In genomic region chr1:53706431-53707361, GRCm38 (mm10) we compare ENCODE assay signal across 8 mouse cellular contexts. TPM values are rescaled to one million over a fixed set of nuclear protein-coding genes. Genes with fewer than 3 reads are reported as not detected.
DNase-seq lines count a peak whose midpoint lies in the region; ATAC-seq lines count a peak whose summit lies in the region.

Dnah7a (minus strand) TSS chr1:53706784.

- H3K27ac ChIP-seq in embryonic facial prominence, embryonic 10.5 days (replicated peaks) = peak within 1 kb of the TSS; percentile 86
- no peak within 1 kb of the TSS for H3K27ac ChIP-seq in heart, embryonic 14.5 days (replicated peaks in 1 of 2; ENCODE audit: control insufficient read depth in 1 of 2, insufficient read depth in 1 of 2, low read depth in 2 of 2, low read length in 2 of 2)
- H3K27ac ChIP-seq in liver, embryonic 15.5 days (replicated peaks) = no peak within 1 kb of the TSS
- H3K27ac ChIP-seq in neural tube, embryonic 13.5 days (replicated peaks) = peak within 1 kb of the TSS; percentile 78

- H3K9me3 ChIP-seq in embryonic facial prominence, embryonic 10.5 days = no peaks in the 10 kb centered on the region
- H3K9me3 ChIP-seq in heart, embryonic 14.5 days (ENCODE audit: control insufficient read depth, low read length) = no peaks in the 10 kb centered on the region
- no peaks in the 10 kb centered on the region for H3K9me3 ChIP-seq in liver, embryonic 15.5 days (replicated peaks)
- no peaks in the 10 kb centered on the region for H3K9me3 ChIP-seq in neural tube, embryonic 13.5 days

- H3K4me3 ChIP-seq in embryonic facial prominence, embryonic 10.5 days = peak within 1 kb of the TSS; percentile 67
- H3K4me3 ChIP-seq in heart, embryonic 14.5 days (ENCODE audit: control insufficient read depth in 1 of 2, insufficient read depth in 1 of 2, low read depth in 1 of 2, low read length in 2 of 2) = peak within 1 kb of the TSS; percentile 39 to 62
- H3K4me3 ChIP-seq in liver, embryonic 15.5 days (replicated peaks) = peak within 1 kb of the TSS; percentile 33
- H3K4me3 ChIP-seq in neural tube, embryonic 13.5 days = peak within 1 kb of the TSS; percentile 57

- no peaks in the 10 kb centered on the region for H3K36me3 ChIP-seq in embryonic facial prominence, embryonic 10.5 days (replicated peaks)
- no peaks in the 10 kb centered on the region for H3K36me3 ChIP-seq in heart, embryonic 14.5 days (ENCODE audit: control insufficient read depth, insufficient read depth, low read length)
- no peaks in the 10 kb centered on the region for H3K36me3 ChIP-seq in liver, embryonic 15.5 days (replicated peaks)
- no peaks in the 10 kb centered on the region for H3K36me3 ChIP-seq in neural tube, embryonic 13.5 days

- H3K4me2 ChIP-seq in heart, embryonic 14.5 days (ENCODE audit: low read length) = peak within 1 kb of the TSS; percentile 71
- peak within 1 kb of the TSS; percentile 64 for H3K4me2 ChIP-seq in liver, embryonic 15.5 days
- peak within 1 kb of the TSS; percentile 70 for H3K4me2 ChIP-seq in neural tube, embryonic 13.5 days

- WGBS in embryonic facial prominence, embryonic 10.5 days = 14% methylated on average over 42 of the region's 42 CpGs
- 12% methylated on average over 42 of the region's 42 CpGs for WGBS in heart, embryonic 14.5 days
- 14% methylated on average over 42 of the region's 42 CpGs for WGBS in liver, embryonic 15.5 days (ENCODE audit: insufficient replicate concordance)
- 15% methylated on average over 42 of the region's 42 CpGs for WGBS in neural tube, embryonic 13.5 days

- peak; percentile 22 for DNase-seq in A20 (ENCODE audit: low read depth, low spot score)
- peak; percentile 28 for DNase-seq in adrenal gland, adult 2 months
- peak; percentile 84 for DNase-seq in embryonic facial prominence, embryonic 10.5 days (ENCODE audit: low spot score)
- peak; percentile 7 to 28 for DNase-seq in kidney, postnatal 36 days
- peak; percentile 64 for DNase-seq in thymus, postnatal 0 days (ENCODE audit: low spot score)

- H3K27me3 ChIP-seq in embryonic facial prominence, embryonic 10.5 days (replicated peaks; ENCODE audit: low read depth, poor library complexity, severe bottlenecking) = no peaks in the 10 kb centered on the region
- H3K27me3 ChIP-seq in heart, embryonic 14.5 days (ENCODE audit: control insufficient read depth, insufficient read depth, low read length) = no peaks in the 10 kb centered on the region
- H3K27me3 ChIP-seq in liver, embryonic 15.5 days = no peaks in the 10 kb centered on the region
- no peaks in the 10 kb centered on the region for H3K27me3 ChIP-seq in neural tube, embryonic 13.5 days

- H3K9ac ChIP-seq in heart, embryonic 14.5 days (ENCODE audit: low read length) = peak within 1 kb of the TSS; percentile 35; the same call in 1 of the 2 replicates
- no peak within 1 kb of the TSS for H3K9ac ChIP-seq in liver, embryonic 15.5 days
- peak within 1 kb of the TSS; percentile 75 for H3K9ac ChIP-seq in neural tube, embryonic 13.5 days

- ATAC-seq in heart, embryonic 14.5 days (ENCODE audit: insufficient number of reproducible peaks, insufficient read depth, low FRiP score, low read depth) = 0 out of 2 replicates have a peak, but pooled peaks have one; percentile 21
- no peak for ATAC-seq in liver, embryonic 15.5 days (ENCODE audit: insufficient read depth)
- peak; percentile 91 for ATAC-seq in neural tube, embryonic 13.5 days (ENCODE audit: low read depth)

- peaks cover 10% of the 10 kb centered on the region; the same call in 1 of the 2 replicates for H3K4me1 ChIP-seq in embryonic facial prominence, embryonic 10.5 days
- H3K4me1 ChIP-seq in heart, embryonic 14.5 days (ENCODE audit: control insufficient read depth in 2 of 2, insufficient read depth in 2 of 2, low read length in 2 of 2) = peaks cover 2 to 4% of the 10 kb centered on the region in 2 experiments; a peak in 2 of 4 replicates
- peaks cover 5% of the 10 kb centered on the region; the same call in 1 of the 2 replicates for H3K4me1 ChIP-seq in liver, embryonic 15.5 days (replicated peaks)
- peaks cover 13% of the 10 kb centered on the region for H3K4me1 ChIP-seq in neural tube, embryonic 13.5 days (replicated peaks)

RNA-seq across cellular contexts. Expression of gene Dnah7a, which starts in this region (rescaled TPM):
- total RNA-seq in adrenal gland, adult 2 months (2021) = under 1 TPM; 0.23 to 0.59 TPM
- not detected in 2 replicates for polyA plus RNA-seq in adrenal gland, adult 2 months (2012; rRNA removed)
- 6.9 and 7.2 TPM in 2 replicates for polyA plus RNA-seq in embryonic facial prominence, embryonic 10.5 days (2016; fragmentation: Nextera tagmentation; extraction: Ambion mirVana)
- polyA plus RNA-seq in heart, embryonic 14.5 days (2014; fragmentation: Nextera tagmentation; extraction: Ambion mirVana) = 0.16 and 0.32 TPM in 2 replicates
- polyA plus RNA-seq in liver, embryonic 15.5 days (2015; fragmentation: Nextera tagmentation; extraction: Ambion mirVana) = not detected in 2 replicates
- polyA plus RNA-seq in neural tube, embryonic 13.5 days (2015; fragmentation: Nextera tagmentation; extraction: Ambion mirVana) = 13.1 and 13.4 TPM in 2 replicates
- 0.08 and 0.36 TPM in 2 replicates for polyA plus RNA-seq in thymus, postnatal 0 days (2015; fragmentation: Nextera tagmentation; extraction: Ambion mirVana)

Comparison
In these comparisons a context has a peak if more than half of its experiments do, and no peak if none do; other contexts are left out.
1. Peak in DNase-seq in adrenal gland, adult 2 months; RNA of the gene not detected or under 1 TPM.
2. Peak in ATAC-seq, H3K4me3 ChIP-seq, H3K9ac ChIP-seq and H3K4me2 ChIP-seq in heart, embryonic 14.5 days; RNA of the gene not detected or under 1 TPM.
3. Peak in DNase-seq in thymus, postnatal 0 days; RNA of the gene not detected or under 1 TPM.
4. DNase-seq: peak in every context shown above with its lines; median percentile 84 in embryonic facial prominence, embryonic 10.5 days; 64 in thymus, postnatal 0 days; 28 in adrenal gland, adult 2 months; 22 in A20; 18 in kidney, postnatal 36 days.
5. H3K27ac ChIP-seq: peak in embryonic facial prominence, embryonic 10.5 days (single experiment) and neural tube, embryonic 13.5 days (single experiment); none in heart, embryonic 14.5 days (0 of 2) and liver, embryonic 15.5 days (single experiment).
6. Peak in every context shown above with its lines, with median percentiles within 50 percentile points of each other: H3K4me3 ChIP-seq and H3K4me2 ChIP-seq.